Mouse (Mus musculus) C3H10T1/2 (cell line): ENCODE measurements around the gene A3galt2. TPM values are rescaled to one million over a fixed set of nuclear protein-coding genes. Genes with fewer than 3 reads are reported as not detected.

Source experiments
- polyA plus RNA-seq, 2 experiments: library from polyadenylated mRNA; unstranded; fragments of >200 nt; fragmentation: generic; extraction: Trizol; gene quantifications; one replicate each; pipeline ENCODE4 v1.2.1; 2012; ENCODE audit warnings: missing spikeins in 2 of 2

The A3galt2 gene
- polyA plus RNA-seq, result under 1 TPM; 0.01 to 0.28 TPM

GRCm38 (mm10) chr4:128755064-128755463 lies at the start of gene A3galt2:
Gene A3galt2 (plus strand): TSS chr4:128755364.

GRCm38 (mm10) chr4:128806043-128806826 lies 51.1 kb downstream of the A3galt2 start, which contains the start of gene Zfp362:
Gene Zfp362 (minus strand): TSS chr4:128806045.

Other genes starting within 250 kb of the A3galt2 start
- gene Zscan20, start 145.3 kb upstream of the A3galt2 start, polyA plus RNA-seq, result 1 to 10 TPM in 1 of 2 experiments, under 1 TPM in 1; 0.76 to 3.2 TPM
- not detected for gene Tlr12, start 136.7 kb upstream of the A3galt2 start, polyA plus RNA-seq
- gene Phc2, start 100.7 kb upstream of the A3galt2 start, polyA plus RNA-seq, result 10 to 100 TPM; 67.1 to 84.2 TPM
- 10 to 100 TPM; 10.3 to 34.9 TPM for gene Zfp362, start 50.7 kb downstream of the A3galt2 start, polyA plus RNA-seq
- 1 to 10 TPM in 1 of 2 experiments, under 1 TPM in 1; 0.41 to 1.7 TPM for gene Trim62, start 128.2 kb downstream of the A3galt2 start, polyA plus RNA-seq
- 10 to 100 TPM; 10.8 to 43.6 TPM for gene Azin2, start 207.1 kb downstream of the A3galt2 start, polyA plus RNA-seq
- 10 to 100 TPM; 50.7 to 70.7 TPM for gene Ak2, start 236.6 kb downstream of the A3galt2 start, polyA plus RNA-seq